Mouse (Mus musculus) lung, adult 2 months (tissue): ENCODE data around the gene Hist1h2bq. TPM values are rescaled to one million over a fixed set of nuclear protein-coding genes. Genes with fewer than 3 reads are reported as not detected.
"Not testable (repeated sequence)": the region's sequence is repeated elsewhere in the genome, so short reads cannot be mapped to it uniquely, and the experiment has no call there.

ENCODE experiments used
- DNase-seq: peaks from one replicate; pipeline ENCODE4 v3.0.0; 2022
- H3K4me1 ChIP-seq: fragments of 200-500 bp; 2 replicates; pipeline ENCODE4 v1.6.1; 2011; ENCODE audit warnings: low read length; ENCODE audit not compliant: control insufficient read depth, insufficient read depth
- H3K4me3 ChIP-seq: fragments of 200-500 bp; replicated peaks from 2 replicates; pipeline ENCODE3; 2011; ENCODE audit warnings: low read depth, mild to moderate bottlenecking, control low read depth, low read length; ENCODE audit errors: extremely low read depth
- CTCF ChIP-seq: fragments of 200-500 bp; IDR thresholded peaks from 2 replicates; pipeline ENCODE4 v1.5.1; 2011; ENCODE audit warnings: mild to moderate bottlenecking, low read length, control low read depth; ENCODE audit not compliant: insufficient read depth
- POLR2A ChIP-seq: fragments of 200-500 bp; IDR thresholded peaks from 2 replicates; pipeline ENCODE4 v1.6.1; 2011; ENCODE audit warnings: low read depth, mild to moderate bottlenecking, control low read depth, low read length, borderline replicate concordance; ENCODE audit errors: extremely low read depth
- WGBS: fragments of 180-500 bp; shearing (Covaris S2); methylation state at CpG from one replicate; pipeline ENCODE4 v1.1.7; 2018; 5-methylcytosine and 5-hydroxymethylcytosine counted together
- polyA plus RNA-seq: library from polyadenylated mRNA; depleted of rRNA; stranded (reverse); fragments of >200 nt; gene quantifications from 2 replicates; pipeline ENCODE4 v1.2.3, GENCODE M21; 2012

Hist1h2bq gene
- polyA plus RNA-seq, 1 experiment: 4.7 TPM

GRCm38 (mm10) chr13:21787760-21788593, 22.0 kb downstream of the Hist1h2bq start:
- TF ChIP-seq POLR2A (no peak), CTCF (no peak)
- DNase-seq: no peak
- 31% methylated on average over 17 of the region's 21 CpGs for WGBS
- Histone ChIP-seq H3K4me1 (no peaks in the 10 kb centered on the region), H3K4me3 (no peak overlapping the region)

GRCm38 (mm10) chr13:21786899-21787629, 22.9 kb downstream of the Hist1h2bq start, which contains the start of the genes Hist1h2an and Hist1h2bp:
Gene Hist1h2an, minus strand, starts transcription at chr13:21787218.
Gene Hist1h2bp, plus strand, starts transcription at chr13:21787461.
- peak; percentile 44; the same call in 1 of the 2 replicates for TF ChIP-seq POLR2A
- not testable (repeated sequence) for H3K4me1 ChIP-seq
- peak; percentile 74 for DNase-seq
- 1% methylated on average over 43 of the region's 63 CpGs for WGBS
- peak within 1 kb of the TSS; percentile 64 for H3K4me3 ChIP-seq

GRCm38 (mm10) chr13:21786189-21786898, 23.7 kb downstream of the Hist1h2bq start:
- H3K4me1 ChIP-seq: 0 out of 2 replicates have a peak, but pooled peaks cover 2% of the 10 kb centered on the region
- WGBS: 11% methylated on average over 8 of the region's 8 CpGs
- no peak overlapping the region for H3K4me3 ChIP-seq
- DNase-seq: no peak
- TF ChIP-seq CTCF (no peak), POLR2A (no peak)

- Histone ChIP-seq H3K4me1 (peaks cover 10% of the 10 kb centered on the region), H3K4me3 (no peak overlapping the region)
- TF ChIP-seq POLR2A (no peak), CTCF (no peak)
- 54% methylated on average over 6 of the region's 6 CpGs for WGBS
- no peak for DNase-seq
Observed at GRCm38 (mm10) chr13:21784311-21784710, 25.7 kb downstream of the Hist1h2bq start.

GRCm38 (mm10) chr13:21783734-21784161, 26.2 kb downstream of the Hist1h2bq start:
- no peak for DNase-seq
- 5% methylated on average over 9 of the region's 9 CpGs for WGBS
- H3K4me1 ChIP-seq: peaks cover 10% of the 10 kb centered on the region
- TF ChIP-seq POLR2A: no peak
- TF ChIP-seq CTCF: no peak
- H3K4me3 ChIP-seq: peak overlapping the region; percentile 27

- peak within 1 kb of the TSS; percentile 64 for H3K4me3 ChIP-seq
- WGBS: under 1% methylated on average over 19 of the region's 20 CpGs
- DNase-seq: peak; percentile 20
- TF ChIP-seq POLR2A (peak; percentile 18; the same call in 1 of the 2 replicates), CTCF (no peak)
- peaks cover 10% of the 10 kb centered on the region for H3K4me1 ChIP-seq
Observed at GRCm38 (mm10) chr13:21783255-21783617, 26.8 kb downstream of the Hist1h2bq start, which contains the start of gene Hist1h3i. Gene Hist1h3i, minus strand, starts transcription at chr13:21783370.

GRCm38 (mm10) chr13:21782361-21783254, 27.4 kb downstream of the Hist1h2bq start:
- peak overlapping the region; percentile 10 for H3K4me3 ChIP-seq
- TF ChIP-seq POLR2A: 0 out of 2 replicates have a peak, but pooled peaks have one; percentile 22
- WGBS: 3% methylated on average over 17 of the region's 35 CpGs
- DNase-seq, H3K4me1 ChIP-seq: not testable (repeated sequence)

- DNase-seq: no peak
- Histone ChIP-seq H3K4me3 (no peak overlapping the region), H3K4me1 (peaks cover 10% of the 10 kb centered on the region)
- WGBS: 91% methylated on average over 1 of the region's 1 CpGs
- TF ChIP-seq CTCF (no peak), POLR2A (no peak)
Observed at GRCm38 (mm10) chr13:21781639-21782038, 28.4 kb downstream of the Hist1h2bq start.
